Mouse (Mus musculus): Measurements from ENCODE around the gene Alg13. TPM values are rescaled to one million over a fixed set of nuclear protein-coding genes. Genes with fewer than 3 reads are reported as not detected.

The Alg13 gene
- polyA plus RNA-seq (2014; fragmentation: Nextera tagmentation; extraction: Ambion mirVana) = 34.1 and 35.3 TPM in 2 replicates

- 22% methylated on average over 36 of the region's 47 CpGs for WGBS
- peak within 1 kb of the TSS; percentile 64 for H3K4me3 ChIP-seq (ENCODE audit: low read length)
- ATAC-seq (ENCODE audit: low FRiP score, low TSS enrichment) = peak; percentile 79
Measured at GRCm38 (mm10) chrX:144317548-144318163, at the start of gene Alg13. Gene Alg13, plus strand, starts transcription at chrX:144317804.

DNA sequence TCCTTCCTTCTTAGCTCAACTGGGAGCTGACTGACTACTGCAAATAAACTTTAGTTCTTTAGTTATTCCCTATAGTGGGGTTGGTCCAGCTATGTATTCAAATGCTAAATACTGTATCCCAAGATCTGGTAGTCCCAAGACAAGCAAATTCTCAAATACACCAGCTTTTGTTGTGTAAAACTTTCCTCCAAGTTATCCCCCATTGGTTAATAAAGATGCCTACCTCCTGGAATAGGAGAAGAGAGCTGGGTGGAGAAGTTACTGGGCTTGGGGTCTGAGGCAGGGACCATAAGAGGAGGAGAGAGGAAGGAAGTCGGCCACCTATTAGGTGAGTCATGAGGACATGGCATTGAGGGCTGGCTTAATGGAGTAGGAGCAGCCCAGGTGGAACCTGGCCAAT, 49.0 kb upstream of the Alg13 start:
- H3K9me3 ChIP-seq (ENCODE audit: control insufficient read depth, low read length) = no peaks in the 10 kb centered on the region
- H3K27me3 ChIP-seq (ENCODE audit: control insufficient read depth, insufficient read depth, low read length) = no peaks in the 10 kb centered on the region
- H3K4me1 ChIP-seq (ENCODE audit: control insufficient read depth, insufficient read depth, low read length) = no peaks in the 10 kb centered on the region
- H3K4me2 ChIP-seq (replicated peaks; ENCODE audit: low read depth, low read length) = no peak overlapping the region
- H3K27ac ChIP-seq (ENCODE audit: low read depth, low read length) = no peak overlapping the region
- no peak overlapping the region for H3K4me3 ChIP-seq (ENCODE audit: low read length)
- ATAC-seq (ENCODE audit: low FRiP score, low TSS enrichment) = no peak
- H3K9ac ChIP-seq (ENCODE audit: low read depth, low read length) = no peak overlapping the region
- 68% methylated on average over 1 of the region's 1 CpGs for WGBS
- H3K36me3 ChIP-seq (ENCODE audit: control insufficient read depth, insufficient read depth, low read length) = no peaks in the 10 kb centered on the region

More at GRCm38 (mm10) chrX:144317548-144318163, at the start of gene Alg13:
- Histone ChIP-seq H3K4me1 (ENCODE audit: control insufficient read depth, insufficient read depth, low read length) (no peaks in the 10 kb centered on the region), H3K36me3 (ENCODE audit: control insufficient read depth, insufficient read depth, low read length) (no peaks in the 10 kb centered on the region; the same call in 1 of the 2 replicates), H3K27me3 (ENCODE audit: control insufficient read depth, insufficient read depth, low read length) (no peaks in the 10 kb centered on the region), H3K27ac (ENCODE audit: low read depth, low read length) (peak within 1 kb of the TSS; percentile 69), H3K4me2 (replicated peaks; ENCODE audit: low read depth, low read length) (peak within 1 kb of the TSS; percentile 64), H3K9me3 (ENCODE audit: control insufficient read depth, low read length) (no peaks in the 10 kb centered on the region), H3K9ac (ENCODE audit: low read depth, low read length) (peak within 1 kb of the TSS; percentile 67)

- no peak for ATAC-seq (ENCODE audit: low FRiP score, low TSS enrichment)
- H3K27me3 ChIP-seq (ENCODE audit: control insufficient read depth, insufficient read depth, low read length) = no peaks in the 10 kb centered on the region
- no peaks in the 10 kb centered on the region for H3K9me3 ChIP-seq (ENCODE audit: control insufficient read depth, low read length)
- H3K4me2 ChIP-seq (replicated peaks; ENCODE audit: low read depth, low read length) = no peak overlapping the region
- no peaks in the 10 kb centered on the region for H3K36me3 ChIP-seq (ENCODE audit: control insufficient read depth, insufficient read depth, low read length)
- H3K27ac ChIP-seq (ENCODE audit: low read depth, low read length) = no peak overlapping the region
- no peak overlapping the region for H3K4me3 ChIP-seq (ENCODE audit: low read length)
- 78% methylated on average over 2 of the region's 2 CpGs for WGBS
- H3K9ac ChIP-seq (ENCODE audit: low read depth, low read length) = no peak overlapping the region
- no peaks in the 10 kb centered on the region for H3K4me1 ChIP-seq (ENCODE audit: control insufficient read depth, insufficient read depth, low read length)
Measured at GRCm38 (mm10) chrX:144301476-144301875, 16.1 kb upstream of the Alg13 start.

DNA sequence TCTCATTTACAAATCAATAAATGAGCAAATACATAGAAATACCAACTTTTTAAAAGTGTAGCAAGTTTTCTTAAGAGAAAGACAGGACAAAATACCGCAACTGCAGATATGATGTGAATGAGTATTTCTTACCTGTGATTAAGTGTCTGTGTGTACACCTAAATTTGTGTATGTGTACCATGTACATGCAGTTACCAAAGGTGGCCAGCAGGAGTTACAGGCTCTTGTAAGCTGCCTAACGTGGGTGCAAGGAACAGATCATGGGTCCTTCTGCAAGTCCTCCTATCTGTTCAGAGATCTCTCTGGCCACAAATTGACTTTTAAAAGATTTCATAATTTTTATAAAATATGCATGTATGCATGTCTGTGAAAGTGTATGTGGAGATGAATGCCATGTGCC, 11.9 kb upstream of the Alg13 start:
- ATAC-seq (ENCODE audit: low FRiP score, low TSS enrichment) = no peak
- no peak overlapping the region for H3K9ac ChIP-seq (ENCODE audit: low read depth, low read length)
- H3K27me3 ChIP-seq (ENCODE audit: control insufficient read depth, insufficient read depth, low read length) = no peaks in the 10 kb centered on the region
- H3K4me1 ChIP-seq (ENCODE audit: control insufficient read depth, insufficient read depth, low read length) = no peaks in the 10 kb centered on the region
- H3K36me3 ChIP-seq (ENCODE audit: control insufficient read depth, insufficient read depth, low read length) = no peaks in the 10 kb centered on the region
- no peak overlapping the region for H3K4me2 ChIP-seq (replicated peaks; ENCODE audit: low read depth, low read length)
- H3K4me3 ChIP-seq (ENCODE audit: low read length) = no peak overlapping the region
- H3K9me3 ChIP-seq (ENCODE audit: control insufficient read depth, low read length) = no peaks in the 10 kb centered on the region
- no peak overlapping the region for H3K27ac ChIP-seq (ENCODE audit: low read depth, low read length)
- WGBS = 87% methylated on average over 2 of the region's 2 CpGs

GRCm38 (mm10) chrX:144314041-144314440, 3.6 kb upstream of the Alg13 start:
- Histone ChIP-seq H3K36me3 (ENCODE audit: control insufficient read depth, insufficient read depth, low read length) (no peaks in the 10 kb centered on the region), H3K27ac (ENCODE audit: low read depth, low read length) (no peak overlapping the region), H3K9me3 (ENCODE audit: control insufficient read depth, low read length) (no peaks in the 10 kb centered on the region), H3K9ac (ENCODE audit: low read depth, low read length) (no peak overlapping the region), H3K4me2 (replicated peaks; ENCODE audit: low read depth, low read length) (no peak overlapping the region), H3K4me3 (ENCODE audit: low read length) (no peak overlapping the region), H3K27me3 (ENCODE audit: control insufficient read depth, insufficient read depth, low read length) (no peaks in the 10 kb centered on the region), H3K4me1 (ENCODE audit: control insufficient read depth, insufficient read depth, low read length) (no peaks in the 10 kb centered on the region)
- 52% methylated on average over 2 of the region's 2 CpGs for WGBS
- no peak for ATAC-seq (ENCODE audit: low FRiP score, low TSS enrichment)

DNA sequence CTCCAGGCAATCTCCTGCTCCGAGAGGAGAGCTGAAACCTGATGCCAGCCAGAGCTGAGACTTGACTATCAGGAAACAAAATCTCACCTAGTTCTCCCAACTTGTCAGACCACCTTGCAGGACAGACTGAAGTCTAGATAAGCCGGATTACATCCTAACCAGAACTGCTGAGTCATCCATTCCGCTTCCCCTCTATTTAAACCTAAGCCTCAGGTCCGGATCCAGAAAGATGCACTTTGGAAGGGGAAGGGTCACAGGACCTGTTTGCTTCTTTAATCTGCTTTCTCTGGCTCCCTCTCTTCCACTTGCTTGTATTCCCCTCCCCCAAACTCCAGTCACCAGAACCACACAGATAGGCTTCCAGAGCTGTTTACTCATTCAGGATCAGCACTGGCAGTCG, 2.6 kb upstream of the Alg13 start:
- Histone ChIP-seq H3K9me3 (ENCODE audit: control insufficient read depth, low read length) (no peaks in the 10 kb centered on the region), H3K9ac (ENCODE audit: low read depth, low read length) (no peak overlapping the region), H3K36me3 (ENCODE audit: control insufficient read depth, insufficient read depth, low read length) (no peaks in the 10 kb centered on the region), H3K4me1 (ENCODE audit: control insufficient read depth, insufficient read depth, low read length) (no peaks in the 10 kb centered on the region), H3K27ac (ENCODE audit: low read depth, low read length) (peak overlapping the region; percentile 47; the same call in 1 of the 2 replicates), H3K4me3 (ENCODE audit: low read length) (no peak overlapping the region), H3K4me2 (replicated peaks; ENCODE audit: low read depth, low read length) (no peak overlapping the region), H3K27me3 (ENCODE audit: control insufficient read depth, insufficient read depth, low read length) (no peaks in the 10 kb centered on the region)
- no peak for ATAC-seq (ENCODE audit: low FRiP score, low TSS enrichment)
- 33% methylated on average over 5 of the region's 5 CpGs for WGBS

GRCm38 (mm10) chrX:144316004-144316403, 1.6 kb upstream of the Alg13 start:
- peak; percentile 50 for ATAC-seq (ENCODE audit: low FRiP score, low TSS enrichment)
- Histone ChIP-seq H3K4me3 (ENCODE audit: low read length) (no peak overlapping the region), H3K27me3 (ENCODE audit: control insufficient read depth, insufficient read depth, low read length) (no peaks in the 10 kb centered on the region), H3K4me2 (replicated peaks; ENCODE audit: low read depth, low read length) (no peak overlapping the region), H3K9me3 (ENCODE audit: control insufficient read depth, low read length) (no peaks in the 10 kb centered on the region), H3K9ac (ENCODE audit: low read depth, low read length) (no peak overlapping the region), H3K27ac (ENCODE audit: low read depth, low read length) (no peak overlapping the region), H3K36me3 (ENCODE audit: control insufficient read depth, insufficient read depth, low read length) (no peaks in the 10 kb centered on the region), H3K4me1 (ENCODE audit: control insufficient read depth, insufficient read depth, low read length) (no peaks in the 10 kb centered on the region)
- WGBS = 57% methylated on average over 5 of the region's 5 CpGs

DNA sequence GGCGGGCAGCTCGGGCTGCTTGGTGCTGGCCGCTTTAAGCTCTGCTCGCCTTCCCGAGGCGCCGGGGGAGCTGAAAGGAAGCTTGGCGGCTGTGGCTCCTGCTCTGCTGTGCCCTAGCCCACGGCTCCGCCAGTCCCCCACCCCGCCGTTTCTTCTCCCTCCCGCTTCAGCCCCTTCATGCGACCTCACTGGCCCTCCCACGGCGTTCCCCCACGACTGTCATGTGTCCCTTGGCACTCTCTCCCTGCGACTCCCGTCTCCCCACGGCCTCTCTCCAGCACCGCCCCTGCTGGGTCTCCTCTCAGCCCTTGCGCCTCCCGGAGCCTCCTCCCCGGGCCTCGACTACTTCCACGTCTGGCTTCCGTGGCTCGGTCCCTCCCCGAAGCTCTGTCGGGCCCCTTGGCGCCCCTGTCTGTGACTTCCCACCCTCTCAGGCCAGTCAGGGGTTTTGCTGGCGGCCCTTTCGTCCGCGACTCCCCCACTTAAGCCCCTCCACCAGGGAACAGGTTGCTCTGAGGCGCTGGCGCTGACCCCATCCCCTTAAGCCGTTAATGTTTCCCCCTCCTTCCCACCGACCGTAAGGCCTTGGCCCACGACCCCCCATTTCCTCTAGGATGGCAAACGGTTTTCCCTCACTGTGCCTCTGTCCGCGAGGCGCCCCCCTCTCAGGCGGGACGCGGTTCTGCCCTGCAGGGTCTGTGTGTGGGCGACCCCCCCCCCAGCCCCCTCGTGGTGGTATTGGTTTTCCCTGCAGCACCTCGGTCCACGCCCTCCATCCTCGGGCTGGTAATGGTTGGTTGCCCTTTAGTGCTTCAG, 768 bp downstream of the Alg13 start:
- ATAC-seq (ENCODE audit: low FRiP score, low TSS enrichment) = peak; percentile 56
- H3K4me1 ChIP-seq (ENCODE audit: control insufficient read depth, insufficient read depth, low read length) = no peaks in the 10 kb centered on the region
- peak overlapping the region; percentile 64 for H3K4me2 ChIP-seq (replicated peaks; ENCODE audit: low read depth, low read length)
- H3K27ac ChIP-seq (ENCODE audit: low read depth, low read length) = peak overlapping the region; percentile 69
- 43% methylated on average over 36 of the region's 53 CpGs for WGBS
- no peaks in the 10 kb centered on the region for H3K27me3 ChIP-seq (ENCODE audit: control insufficient read depth, insufficient read depth, low read length)
- peak overlapping the region; percentile 67 for H3K9ac ChIP-seq (ENCODE audit: low read depth, low read length)
- H3K9me3 ChIP-seq (ENCODE audit: control insufficient read depth, low read length) = no peaks in the 10 kb centered on the region
- no peaks in the 10 kb centered on the region; the same call in 1 of the 2 replicates for H3K36me3 ChIP-seq (ENCODE audit: control insufficient read depth, insufficient read depth, low read length)
- peak overlapping the region; percentile 64 for H3K4me3 ChIP-seq (ENCODE audit: low read length)

DNA sequence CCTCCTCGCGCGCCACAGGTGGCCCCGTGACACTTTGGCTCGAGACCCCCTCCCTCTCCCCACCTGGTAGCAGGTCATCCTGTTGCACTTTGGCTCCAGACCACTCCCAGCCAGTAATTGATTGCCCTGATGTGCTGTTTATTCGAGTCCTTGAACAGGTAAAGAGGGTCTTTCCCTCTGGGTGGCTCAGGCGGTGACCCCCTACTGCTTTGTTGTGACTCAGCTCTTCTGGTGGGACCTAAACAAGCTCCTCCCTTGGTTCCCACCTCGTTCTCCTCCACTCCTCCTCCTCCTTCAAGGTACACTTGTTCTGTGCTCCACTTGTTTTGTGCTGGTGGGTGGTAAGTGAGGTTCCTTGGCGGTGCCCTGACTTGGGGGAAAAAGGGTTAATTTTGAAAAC, 1.8 kb downstream of the Alg13 start:
- ATAC-seq (ENCODE audit: low FRiP score, low TSS enrichment) = no peak

More for the DNA sequence above, 1.8 kb downstream of the Alg13 start:
- Histone ChIP-seq H3K9ac (ENCODE audit: low read depth, low read length) (no peak overlapping the region), H3K27me3 (ENCODE audit: control insufficient read depth, insufficient read depth, low read length) (no peaks in the 10 kb centered on the region), H3K4me1 (ENCODE audit: control insufficient read depth, insufficient read depth, low read length) (no peaks in the 10 kb centered on the region), H3K36me3 (ENCODE audit: control insufficient read depth, insufficient read depth, low read length) (no peaks in the 10 kb centered on the region; the same call in 1 of the 2 replicates), H3K4me3 (ENCODE audit: low read length) (peak overlapping the region; percentile 12; the same call in 1 of the 2 replicates), H3K9me3 (ENCODE audit: control insufficient read depth, low read length) (no peaks in the 10 kb centered on the region), H3K4me2 (replicated peaks; ENCODE audit: low read depth, low read length) (peak overlapping the region; percentile 64), H3K27ac (ENCODE audit: low read depth, low read length) (no peak overlapping the region)
- WGBS = 39% methylated on average over 5 of the region's 9 CpGs
